ENCODE assay signal across 12 mouse cellular contexts in the genomic region with DNA sequence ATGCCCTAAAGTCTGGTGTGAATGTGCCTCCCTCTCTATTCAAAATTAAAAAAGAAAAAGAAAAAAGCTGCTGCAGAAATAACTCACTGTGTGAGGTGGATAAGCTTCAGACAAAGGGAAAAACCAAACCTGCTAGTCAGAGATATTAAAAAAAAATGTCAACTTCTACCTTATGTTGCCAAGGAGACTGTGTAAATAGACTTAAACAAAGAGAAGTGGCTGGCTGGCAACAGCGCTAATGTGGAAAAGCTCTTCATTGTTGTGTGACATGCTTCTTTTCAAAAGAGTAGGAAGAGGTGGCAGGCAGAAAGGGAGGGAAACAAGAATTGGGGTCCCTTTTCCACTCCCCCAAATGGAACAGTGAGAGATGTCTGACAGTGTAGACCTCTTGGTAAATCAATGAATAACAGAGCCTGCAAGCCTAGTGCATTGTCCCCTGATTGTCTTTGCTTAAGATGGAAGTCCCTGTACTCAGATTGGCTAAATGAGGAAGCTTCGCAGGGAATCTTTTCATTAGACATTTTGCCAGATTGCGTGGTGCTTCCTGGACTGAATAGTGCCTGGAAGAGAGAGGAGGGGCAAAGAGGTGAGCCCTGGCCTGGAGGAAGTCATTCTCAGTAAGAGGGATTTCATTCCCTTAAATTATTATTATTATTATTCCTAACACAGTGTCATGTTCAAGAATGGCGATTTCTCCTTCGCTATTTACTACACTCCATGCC. TPM values are rescaled to one million over a fixed set of nuclear protein-coding genes. Genes with fewer than 3 reads are reported as not detected.
DNase-seq lines count a peak whose midpoint lies in the region; ATAC-seq and TF ChIP-seq lines count a peak whose summit lies in the region.
"Had no signal": no experiment of that assay in that cellular context is flagged by ENCODE, and none has a peak within 500 bp of the region (broad histone marks: within the 10 kb centered on the region; RNA-seq: fewer than 3 reads in every experiment).

No protein-coding gene starts in this region.

- peaks cover 10 to 26% of the 10 kb centered on the region in 2 experiments for H3K4me1 ChIP-seq in heart, embryonic 14.5 days (ENCODE audit: control insufficient read depth in 2 of 2, insufficient read depth in 2 of 2, low read length in 2 of 2)
- H3K4me1 ChIP-seq in heart, embryonic 11.5 days (ENCODE audit: control insufficient read depth, insufficient read depth, low read length) = peaks cover 8% of the 10 kb centered on the region; the same call in 1 of the 2 replicates
- peaks cover 25% of the 10 kb centered on the region for H3K4me1 ChIP-seq in forebrain, embryonic 15.5 days
- H3K4me1 ChIP-seq in lung, embryonic 15.5 days = peaks cover 11% of the 10 kb centered on the region
- no peaks in the 10 kb centered on the region; the same call in 1 of the 2 replicates for H3K4me1 ChIP-seq in midbrain, postnatal 0 days (ENCODE audit: insufficient read depth, low read length)
- H3K4me1 ChIP-seq: embryonic facial prominence, embryonic 15.5 days; limb, embryonic 12.5 days had no signal

- DNase-seq in midbrain, postnatal 0 days (ENCODE audit: low spot score) = peak; percentile 30
- DNase-seq in left cerebral cortex, postnatal 14 days (ENCODE audit: low spot score in 2 of 2) = no peak
- DNase-seq in thymus, postnatal 4 days = no peak
- DNase-seq in left cerebral cortex, postnatal 10 days (ENCODE audit: extremely low spot score in 1 of 2, low spot score in 2 of 2) = no peak

- H3K36me3 ChIP-seq in heart, embryonic 14.5 days (ENCODE audit: control insufficient read depth, insufficient read depth, low read length) = peaks cover 21% of the 10 kb centered on the region; the same call in 1 of the 2 replicates
- H3K36me3 ChIP-seq in heart, embryonic 11.5 days (ENCODE audit: control insufficient read depth, insufficient read depth, low read length) = no peaks in the 10 kb centered on the region
- no peaks in the 10 kb centered on the region for H3K36me3 ChIP-seq in forebrain, embryonic 15.5 days
- no peaks in the 10 kb centered on the region for H3K36me3 ChIP-seq in lung, embryonic 15.5 days
- H3K36me3 ChIP-seq in midbrain, postnatal 0 days (ENCODE audit: insufficient read depth, low read length) = no peaks in the 10 kb centered on the region
- H3K36me3 ChIP-seq: embryonic facial prominence, embryonic 15.5 days; limb, embryonic 12.5 days had no signal

- H3K27me3 ChIP-seq in heart, embryonic 14.5 days (ENCODE audit: control insufficient read depth, insufficient read depth, low read length) = no peaks in the 10 kb centered on the region
- H3K27me3 ChIP-seq in heart, embryonic 11.5 days (ENCODE audit: control insufficient read depth, insufficient read depth, low read length) = no peaks in the 10 kb centered on the region
- no peaks in the 10 kb centered on the region for H3K27me3 ChIP-seq in forebrain, embryonic 15.5 days
- H3K27me3 ChIP-seq in lung, embryonic 15.5 days = no peaks in the 10 kb centered on the region
- no peaks in the 10 kb centered on the region for H3K27me3 ChIP-seq in midbrain, postnatal 0 days (ENCODE audit: insufficient read depth, low read length)
- H3K27me3 ChIP-seq: embryonic facial prominence, embryonic 15.5 days; limb, embryonic 12.5 days had no signal

- 75% methylated on average over 5 of the region's 5 CpGs for WGBS in heart, embryonic 14.5 days
- 82% methylated on average over 5 of the region's 5 CpGs for WGBS in heart, embryonic 11.5 days (ENCODE audit: insufficient replicate concordance)
- WGBS in forebrain, embryonic 15.5 days = 52% methylated on average over 5 of the region's 5 CpGs
- 74% methylated on average over 5 of the region's 5 CpGs for WGBS in lung, embryonic 15.5 days
- 41% methylated on average over 5 of the region's 5 CpGs for WGBS in midbrain, postnatal 0 days

- ATAC-seq in heart, embryonic 14.5 days (ENCODE audit: insufficient number of reproducible peaks, insufficient read depth, low FRiP score, low read depth) = no peak
- no peak for ATAC-seq in heart, embryonic 11.5 days (replicated peaks; ENCODE audit: insufficient number of reproducible peaks, low FRiP score, low TSS enrichment)
- ATAC-seq in forebrain, embryonic 15.5 days (replicated peaks) = peak; percentile 53; the same call in 1 of the 2 replicates
- peak; percentile 64 for ATAC-seq in lung, embryonic 15.5 days (ENCODE audit: borderline replicate concordance, extremely low read depth, low FRiP score, low TSS enrichment)
- ATAC-seq in midbrain, postnatal 0 days (ENCODE audit: low FRiP score) = peak; percentile 52; the same call in 1 of the 2 replicates

- intact Hi-C loops in left cerebral cortex, postnatal 14 days (cut with DNase I) = no loop called here
- intact Hi-C loops in left cerebral cortex, postnatal 10 days (cut with DNase I) = no loop called here

- no peaks in the 10 kb centered on the region for H3K9me3 ChIP-seq in heart, embryonic 14.5 days (ENCODE audit: control insufficient read depth, low read length)
- H3K9me3 ChIP-seq in heart, embryonic 11.5 days (replicated peaks; ENCODE audit: control insufficient read depth, low read length) = no peaks in the 10 kb centered on the region
- no peaks in the 10 kb centered on the region for H3K9me3 ChIP-seq in forebrain, embryonic 15.5 days
- H3K9me3 ChIP-seq in lung, embryonic 15.5 days = no peaks in the 10 kb centered on the region
- no peaks in the 10 kb centered on the region for H3K9me3 ChIP-seq in midbrain, postnatal 0 days (ENCODE audit: low read length)
- H3K9me3 ChIP-seq: embryonic facial prominence, embryonic 15.5 days; limb, embryonic 12.5 days had no signal

- TF ChIP-seq CTCF in midbrain, postnatal 0 days (IDR thresholded peaks at IDR 0.05) = no peak

- peak overlapping the region; percentile 12 to 34; a peak in 2 of 4 replicates for H3K27ac ChIP-seq in heart, embryonic 14.5 days (replicated peaks in 1 of 2; ENCODE audit: control insufficient read depth in 1 of 2, insufficient read depth in 1 of 2, low read depth in 2 of 2, low read length in 2 of 2)
- no peak overlapping the region for H3K27ac ChIP-seq in heart, embryonic 11.5 days (ENCODE audit: low read depth, low read length)
- H3K27ac ChIP-seq in forebrain, embryonic 15.5 days (replicated peaks) = peak overlapping the region; percentile 52
- H3K27ac ChIP-seq in lung, embryonic 15.5 days = peak overlapping the region; percentile 65
- peak overlapping the region; percentile 21 for H3K27ac ChIP-seq in midbrain, postnatal 0 days (ENCODE audit: low read depth, low read length)
- H3K27ac ChIP-seq: embryonic facial prominence, embryonic 15.5 days; kidney, postnatal 0 days; limb, embryonic 12.5 days had no signal

- H3K4me2 ChIP-seq in heart, embryonic 14.5 days (ENCODE audit: low read length) = no peak overlapping the region
- H3K4me2 ChIP-seq in heart, embryonic 11.5 days = no peak overlapping the region
- H3K4me2 ChIP-seq in forebrain, embryonic 15.5 days (replicated peaks) = no peak overlapping the region
- no peak overlapping the region for H3K4me2 ChIP-seq in lung, embryonic 15.5 days
- H3K4me2 ChIP-seq in midbrain, postnatal 0 days (ENCODE audit: low read depth, low read length, poor library complexity, severe bottlenecking) = no peak overlapping the region
- H3K4me2 ChIP-seq: embryonic facial prominence, embryonic 15.5 days; limb, embryonic 12.5 days had no signal

- H3K4me3 ChIP-seq in heart, embryonic 14.5 days (ENCODE audit: control insufficient read depth in 1 of 2, insufficient read depth in 1 of 2, low read depth in 1 of 2, low read length in 2 of 2) = no peak overlapping the region
- no peak overlapping the region for H3K4me3 ChIP-seq in heart, embryonic 11.5 days (ENCODE audit: low read depth, low read length)
- no peak overlapping the region for H3K4me3 ChIP-seq in forebrain, embryonic 15.5 days
- H3K4me3 ChIP-seq in lung, embryonic 15.5 days = no peak overlapping the region
- H3K4me3 ChIP-seq in midbrain, postnatal 0 days (ENCODE audit: low read depth, low read length) = no peak overlapping the region
- H3K4me3 ChIP-seq: embryonic facial prominence, embryonic 15.5 days; limb, embryonic 12.5 days had no signal

- H3K9ac ChIP-seq in heart, embryonic 14.5 days (ENCODE audit: low read length) = no peak overlapping the region
- no peak overlapping the region for H3K9ac ChIP-seq in heart, embryonic 11.5 days (ENCODE audit: low read depth, low read length)
- no peak overlapping the region for H3K9ac ChIP-seq in forebrain, embryonic 15.5 days (replicated peaks)
- no peak overlapping the region for H3K9ac ChIP-seq in lung, embryonic 15.5 days
- no peak overlapping the region for H3K9ac ChIP-seq in midbrain, postnatal 0 days (replicated peaks; ENCODE audit: low read length, poor library complexity, severe bottlenecking)
- H3K9ac ChIP-seq: embryonic facial prominence, embryonic 15.5 days; limb, embryonic 12.5 days had no signal

RNA-seq across cellular contexts. Expression of a gene that starts 59.3 kb away (rescaled TPM):
- not detected in 2 replicates for polyA plus RNA-seq in heart, embryonic 14.5 days (2014; fragmentation: Nextera tagmentation; extraction: Ambion mirVana)
- polyA plus RNA-seq in heart, embryonic 11.5 days (2014; fragmentation: Nextera tagmentation; extraction: Ambion mirVana) = not detected in 2 replicates
- polyA plus RNA-seq in forebrain, embryonic 15.5 days (2015; fragmentation: Nextera tagmentation; extraction: Ambion mirVana) = not detected in 2 replicates
- not detected in 2 replicates for polyA plus RNA-seq in lung, embryonic 15.5 days (2015; fragmentation: Nextera tagmentation; extraction: Ambion mirVana)
- total RNA-seq in midbrain, postnatal 0 days (2014; rRNA removed) = not detected in 2 replicates
- not detected in 2 replicates for polyA plus RNA-seq in midbrain, postnatal 0 days (2015; fragmentation: Nextera tagmentation; extraction: Ambion mirVana)
- not detected for total RNA-seq in left cerebral cortex, postnatal 14 days (2021)
- total RNA-seq in left cerebral cortex, postnatal 10 days (2021) = not detected
- total RNA-seq: gastrocnemius, postnatal 4 days had no signal
- polyA plus RNA-seq: embryonic facial prominence, embryonic 15.5 days; kidney, postnatal 0 days; limb, embryonic 12.5 days had no signal

Comparison
In these comparisons a context has a peak if more than half of its experiments do, and no peak if none do; other contexts are left out.
1. ATAC-seq: peak in forebrain, embryonic 15.5 days (single experiment), lung, embryonic 15.5 days (single experiment) and midbrain, postnatal 0 days (single experiment); none in heart, embryonic 14.5 days (single experiment) and heart, embryonic 11.5 days (single experiment).